Mouse (Mus musculus) hindbrain, embryonic 10.5 days (tissue): ENCODE measurements at regions not wholly inside any gene's neighbourhood (a gene's known extent, or its start where the extent isn't known, plus 50 kb on each side); places are given as distances from the start of the nearest gene placed in this dataset.

Experiments used
- DNase-seq: peaks from one replicate; pipeline ENCODE4 v3.0.0-alpha.2; 2017; ENCODE audit warnings: low spot score
- H3K27ac ChIP-seq: fragments of 300-500 bp; sonication (generic); 2 replicates; pipeline ENCODE4 v1.5.1; 2016; ENCODE audit warnings: mild to moderate bottlenecking, moderate library complexity
- H3K27me3 ChIP-seq: fragments of 300-500 bp; sonication (generic); 2 replicates; pipeline ENCODE4 v1.6.1; 2016; ENCODE audit warnings: mild to moderate bottlenecking; ENCODE audit not compliant: poor library complexity, insufficient read depth, severe bottlenecking
- H3K36me3 ChIP-seq: fragments of 300-500 bp; sonication (generic); 2 replicates; pipeline ENCODE4 v1.6.1; 2016; ENCODE audit warnings: mild to moderate bottlenecking, moderate library complexity
- H3K4me1 ChIP-seq: fragments of 300-500 bp; sonication (generic); replicated peaks from 2 replicates; pipeline ENCODE4 v1.6.1; 2016; ENCODE audit warnings: mild to moderate bottlenecking
- H3K4me3 ChIP-seq: fragments of 300-500 bp; sonication (generic); 2 replicates; pipeline ENCODE4 v1.5.1; 2016; ENCODE audit warnings: mild to moderate bottlenecking, moderate library complexity
- H3K9me3 ChIP-seq: fragments of 300-500 bp; sonication (generic); 2 replicates; pipeline ENCODE4 v1.6.1; 2016; ENCODE audit warnings: mild to moderate bottlenecking, moderate library complexity
- WGBS: fragments of 180-500 bp; shearing (Covaris S2); methylation state at CpG from one replicate; pipeline ENCODE4 v1.1.7; 2016; 5-methylcytosine and 5-hydroxymethylcytosine counted together

GRCm38 (mm10) chr4:94437717-94438435, 118.5 kb upstream of the Gm10306 start:
- Histone ChIP-seq H3K9me3 (no peaks in the 10 kb centered on the region), H3K27ac (no peak overlapping the region), H3K36me3 (no peaks in the 10 kb centered on the region), H3K4me3 (no peak overlapping the region), H3K4me1 (no peaks in the 10 kb centered on the region), H3K27me3 (no peaks in the 10 kb centered on the region)
- no peak for DNase-seq
- WGBS = 87% methylated on average over 10 of the region's 10 CpGs

- Histone ChIP-seq H3K27me3 (no peaks in the 10 kb centered on the region), H3K36me3 (no peaks in the 10 kb centered on the region), H3K4me3 (no peak overlapping the region), H3K9me3 (no peaks in the 10 kb centered on the region), H3K27ac (no peak overlapping the region), H3K4me1 (no peaks in the 10 kb centered on the region)
- DNase-seq = no peak
- WGBS = 82% methylated on average over 6 of the region's 6 CpGs
Measured at GRCm38 (mm10) chr4:94439159-94439836, 117.0 kb upstream of the Gm10306 start.

- no peak overlapping the region for H3K4me3 ChIP-seq
- 82% methylated on average over 4 of the region's 4 CpGs for WGBS
- DNase-seq = no peak
- no peaks in the 10 kb centered on the region for H3K27me3 ChIP-seq
- no peaks in the 10 kb centered on the region for H3K36me3 ChIP-seq
- H3K4me1 ChIP-seq = no peaks in the 10 kb centered on the region
- no peaks in the 10 kb centered on the region for H3K9me3 ChIP-seq
- H3K27ac ChIP-seq = no peak overlapping the region
Measured at GRCm38 (mm10) chr4:94446604-94447003, 109.7 kb upstream of the Gm10306 start.
